Mouse (Mus musculus) liver, postnatal 0 days (tissue): ENCODE measurements around the gene Olfr340. TPM values are rescaled to one million over a fixed set of nuclear protein-coding genes. Genes with fewer than 3 reads are reported as not detected.
"Not testable (repeated sequence)": the region's sequence is repeated elsewhere in the genome, so short reads cannot be mapped to it uniquely, and the experiment has no call there.

ENCODE experiments used
- ATAC-seq: fragments of 200-750 bp; cut with Nextera tagmentation; 2 replicates; pipeline ENCODE4 v1.8.0; 2017; ENCODE audit warnings: mild to moderate bottlenecking, moderate library complexity
- DNase-seq: peaks from one replicate; pipeline ENCODE4 v3.0.0-alpha.2; 2016
- H3K27ac ChIP-seq: fragments of 300-500 bp; sonication (generic); 2 replicates; pipeline ENCODE4 v1.5.1; 2014; ENCODE audit warnings: antibody characterized with exemption, moderate library complexity, mild to moderate bottlenecking, low read depth
- H3K27me3 ChIP-seq: fragments of 300-500 bp; sonication (generic); 2 replicates; pipeline ENCODE4 v1.6.1; 2014; ENCODE audit warnings: low read length, control low read depth, mixed read lengths; ENCODE audit not compliant: insufficient read depth
- H3K36me3 ChIP-seq: fragments of 300-500 bp; sonication (generic); replicated peaks from 2 replicates; pipeline ENCODE4 v1.6.1; 2014; ENCODE audit warnings: mild to moderate bottlenecking, control low read depth, low read length, moderate library complexity, mixed read lengths; ENCODE audit not compliant: insufficient read depth
- H3K4me1 ChIP-seq: fragments of 300-500 bp; sonication (generic); 2 replicates; pipeline ENCODE4 v1.6.1; 2014; ENCODE audit warnings: antibody characterized with exemption, mild to moderate bottlenecking, control low read depth; ENCODE audit not compliant: insufficient read depth
- H3K4me2 ChIP-seq: fragments of 300-500 bp; sonication (generic); 2 replicates; pipeline ENCODE4 v1.6.1; 2014; ENCODE audit warnings: low read depth, mild to moderate bottlenecking, low read length, moderate library complexity, mixed read lengths
- H3K4me3 ChIP-seq: fragments of 300-500 bp; sonication (generic); 2 replicates; pipeline ENCODE4 v1.5.1; 2014; ENCODE audit warnings: low read depth, low read length
- H3K9ac ChIP-seq: fragments of 300-500 bp; sonication (generic); replicated peaks from 2 replicates; pipeline ENCODE4 v1.6.1; 2014; ENCODE audit warnings: mild to moderate bottlenecking, moderate library complexity
- H3K9me3 ChIP-seq: fragments of 300-500 bp; sonication (generic); 2 replicates; pipeline ENCODE4 v1.6.1; 2016; ENCODE audit warnings: mild to moderate bottlenecking, control low read depth, low read length, mixed read lengths
- CTCF ChIP-seq: sonication (generic); IDR thresholded peaks from 2 replicates; pipeline ENCODE4 v1.5.1; 2016; ENCODE audit warnings: antibody characterized with exemption, low read depth
- EP300 ChIP-seq: IDR thresholded peaks from 2 replicates; pipeline ENCODE4 v1.6.1; 2016; ENCODE audit warnings: antibody characterized with exemption, low read depth, mild to moderate bottlenecking
- WGBS: fragments of 180-500 bp; shearing (Covaris S2); extraction: QIAGEN DNeasy Blood & Tissue Kit; methylation state at CpG from one replicate; pipeline ENCODE4 v1.1.7; 2014; ENCODE audit not compliant: insufficient replicate concordance; 5-methylcytosine and 5-hydroxymethylcytosine counted together
- polyA plus RNA-seq: library from polyadenylated mRNA; unstranded; fragments of >200 nt; fragmentation: Nextera tagmentation; extraction: Ambion mirVana; gene quantifications from 2 replicates; pipeline ENCODE4 v1.2.1, GENCODE M21; 2015

The Olfr340 gene
- not detected in 2 replicates for polyA plus RNA-seq

DNA sequence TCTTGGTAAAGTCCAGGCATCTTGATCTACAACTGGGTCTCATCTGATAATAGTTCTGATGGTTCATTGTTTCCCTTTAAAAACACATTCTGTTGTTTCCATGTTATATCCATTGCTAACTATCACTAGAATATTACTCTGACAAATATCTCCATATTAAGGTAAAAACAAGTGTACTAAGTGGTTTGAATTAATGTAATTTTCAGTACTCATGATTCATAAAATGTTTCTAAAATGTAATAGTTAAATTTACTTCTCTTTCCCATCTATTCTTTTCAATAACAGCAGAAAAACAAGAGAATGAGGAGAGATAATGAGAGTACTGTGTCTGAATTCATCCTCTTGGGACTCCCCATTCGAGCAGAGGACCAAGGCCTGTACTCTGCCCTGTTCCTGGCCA is at the start of gene Olfr340:
Gene Olfr340 (plus strand): TSS at position 301 of the 400 bp plus-strand sequence.
- no peaks in the 10 kb centered on the region for H3K9me3 ChIP-seq
- no peaks in the 10 kb centered on the region for H3K36me3 ChIP-seq
- WGBS, result 41% methylated on average over 1 of the region's 1 CpGs
- no peak for DNase-seq
- no peak within 1 kb of the TSS for H3K4me3 ChIP-seq
- H3K4me2 ChIP-seq, result no peak within 1 kb of the TSS
- TF ChIP-seq CTCF, result no peak
- no peak for TF ChIP-seq EP300
- no peak within 1 kb of the TSS for H3K27ac ChIP-seq
- H3K27me3 ChIP-seq, result no peaks in the 10 kb centered on the region
- no peak within 1 kb of the TSS for H3K9ac ChIP-seq
- ATAC-seq, result no peak
- no peaks in the 10 kb centered on the region for H3K4me1 ChIP-seq

DNA sequence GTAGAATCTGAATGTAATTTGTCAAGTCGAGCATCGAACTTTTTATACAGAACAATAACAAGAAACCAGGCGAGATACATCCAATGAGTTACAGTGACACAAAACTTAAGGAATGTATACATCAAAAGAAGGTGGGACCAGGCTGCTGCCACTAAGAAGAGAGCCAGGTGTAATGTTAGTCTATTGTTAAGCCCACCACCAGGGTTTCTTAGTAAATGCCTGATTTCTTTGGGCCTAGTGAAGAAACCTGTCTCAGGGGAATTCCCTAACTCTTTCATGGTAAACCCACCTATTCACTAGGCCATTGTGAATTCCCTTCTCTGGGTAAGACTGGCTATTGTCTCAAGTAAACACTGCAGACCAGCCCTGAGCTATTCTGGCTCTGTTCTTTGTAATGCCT is 37.2 kb upstream of the Olfr340 start:
- H3K27ac ChIP-seq, H3K4me2 ChIP-seq, H3K4me1 ChIP-seq, DNase-seq, H3K36me3 ChIP-seq, H3K4me3 ChIP-seq, H3K9me3 ChIP-seq, ATAC-seq, H3K9ac ChIP-seq, H3K27me3 ChIP-seq: not testable (repeated sequence)
- WGBS, result 65% methylated on average over 3 of the region's 3 CpGs

DNA sequence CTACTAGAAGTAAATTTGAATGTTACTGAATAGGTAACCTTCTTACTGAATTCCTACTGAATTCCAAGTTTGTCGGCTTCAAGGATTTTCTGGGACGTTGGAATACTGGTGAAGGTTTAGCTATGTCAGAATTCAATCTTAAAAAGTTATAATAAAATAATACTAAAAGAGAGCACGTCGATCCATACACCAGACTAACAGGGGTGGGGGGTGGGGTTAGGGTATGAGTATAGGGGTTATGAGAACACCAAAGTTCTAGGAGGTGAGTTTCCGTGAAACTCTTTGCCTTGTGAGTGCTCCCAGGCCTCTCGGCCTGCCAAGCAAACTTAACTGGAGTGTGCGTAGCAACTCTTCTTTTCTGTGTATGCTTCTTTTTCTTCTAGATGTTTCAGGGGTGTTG is 36.8 kb upstream of the Olfr340 start:
- not testable (repeated sequence) for H3K4me2 ChIP-seq, ATAC-seq, H3K9ac ChIP-seq, H3K9me3 ChIP-seq, H3K4me1 ChIP-seq, DNase-seq, H3K27ac ChIP-seq, H3K36me3 ChIP-seq, H3K27me3 ChIP-seq, H3K4me3 ChIP-seq
- WGBS, result 77% methylated on average over 7 of the region's 7 CpGs

DNA sequence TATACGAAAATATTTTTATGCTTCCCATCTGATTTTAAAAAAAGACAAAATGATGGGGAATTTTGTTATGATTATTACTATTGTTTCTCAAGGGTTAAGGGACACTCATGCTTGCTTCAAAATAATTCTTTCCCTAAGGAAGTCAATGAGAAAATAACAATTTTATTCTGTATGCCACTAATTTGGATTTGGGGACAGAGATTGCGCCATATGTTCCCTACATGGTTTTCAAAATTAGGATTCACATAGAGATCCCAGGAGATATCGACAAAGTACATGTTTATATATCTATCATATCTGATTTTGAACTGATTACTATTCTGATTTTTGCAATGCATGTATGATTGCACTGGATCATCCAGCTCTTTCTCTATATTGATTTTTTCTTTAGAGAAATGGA is 33.7 kb upstream of the Olfr340 start, which contains the start of gene Olfr339:
Gene Olfr339 (plus strand): TSS at position 301 of the 400 bp plus-strand sequence.
- Histone ChIP-seq H3K9ac (no peak within 1 kb of the TSS), H3K4me2 (no peak within 1 kb of the TSS), H3K4me1 (no peaks in the 10 kb centered on the region), H3K27ac (no peak within 1 kb of the TSS), H3K4me3 (no peak within 1 kb of the TSS), H3K36me3 (no peaks in the 10 kb centered on the region), H3K9me3 (no peaks in the 10 kb centered on the region), H3K27me3 (no peaks in the 10 kb centered on the region)
- no peak for TF ChIP-seq CTCF
- TF ChIP-seq EP300, result no peak
- DNase-seq, result no peak
- 72% methylated on average over 3 of the region's 3 CpGs for WGBS
- ATAC-seq, result no peak

DNA sequence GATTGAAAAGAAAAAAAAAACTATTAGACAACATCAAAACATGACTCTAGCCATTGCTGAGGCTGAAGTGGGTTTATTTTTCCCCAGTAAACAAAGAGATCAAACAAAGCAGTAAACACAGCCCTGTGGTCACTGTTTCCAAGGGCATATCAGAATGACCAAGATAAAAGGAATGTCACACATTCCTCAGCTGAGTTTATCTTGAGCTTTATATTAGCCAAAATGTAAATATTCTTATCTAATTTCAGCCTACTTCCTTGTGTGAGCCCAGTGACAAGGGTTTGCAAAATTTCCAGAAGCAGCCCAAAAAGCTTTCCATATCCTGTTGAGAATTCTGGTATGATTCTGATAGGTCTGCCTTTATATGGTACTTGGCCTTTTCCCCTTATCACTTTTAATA is 21.2 kb downstream of the Olfr340 start:
- H3K9me3 ChIP-seq, result no peaks in the 10 kb centered on the region
- no peak for DNase-seq

DNA sequence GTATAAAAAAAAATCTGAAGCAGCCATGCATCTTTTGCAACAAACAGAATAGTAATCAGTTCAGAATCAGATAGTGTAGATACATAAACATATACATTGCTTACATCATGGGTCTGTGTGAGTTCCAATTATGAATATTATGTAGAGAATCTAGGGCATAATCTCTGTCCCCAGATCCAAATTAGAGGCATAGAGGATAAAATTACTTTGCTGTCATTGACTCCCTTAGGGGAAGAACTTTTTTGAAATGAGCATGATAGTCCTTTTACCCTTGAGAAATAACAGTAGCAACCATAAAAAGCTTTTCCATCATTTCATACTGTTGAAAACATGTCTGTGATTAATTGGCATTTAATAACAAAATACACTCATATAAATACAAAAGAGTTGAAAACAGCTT is 30.0 kb downstream of the Olfr340 start, which contains the start of gene Olfr341:
Gene Olfr341 (minus strand): TSS at position 101 of the 400 bp plus-strand sequence.
- H3K9me3 ChIP-seq, result no peaks in the 10 kb centered on the region
- ATAC-seq (no peak), DNase-seq (no peak)
- H3K4me3 ChIP-seq, result no peak within 1 kb of the TSS
- no peak within 1 kb of the TSS for H3K4me2 ChIP-seq
- H3K4me1 ChIP-seq, result no peaks in the 10 kb centered on the region
- H3K27ac ChIP-seq, result no peak within 1 kb of the TSS
- H3K27me3 ChIP-seq, result no peaks in the 10 kb centered on the region
- no peaks in the 10 kb centered on the region for H3K36me3 ChIP-seq
- no peak within 1 kb of the TSS for H3K9ac ChIP-seq
- TF ChIP-seq EP300 (no peak), CTCF (no peak)

More for the DNA sequence above, 21.2 kb downstream of the Olfr340 start:
- Histone ChIP-seq H3K36me3 (no peaks in the 10 kb centered on the region), H3K4me1 (no peaks in the 10 kb centered on the region), H3K9ac (no peak overlapping the region), H3K4me3 (no peak overlapping the region), H3K4me2 (no peak overlapping the region), H3K27me3 (no peaks in the 10 kb centered on the region), H3K27ac (no peak overlapping the region)
- no peak for TF ChIP-seq EP300
- no peak for TF ChIP-seq CTCF
- no peak for ATAC-seq

Other genes with a start within 250 kb of the Olfr340 start
- 24.7 and 25.3 TPM in 2 replicates for gene Ptgs1, start 222.2 kb upstream of the Olfr340 start, polyA plus RNA-seq
- gene Olfr338, start 79.1 kb upstream of the Olfr340 start, polyA plus RNA-seq, result not detected in 2 replicates
- gene Olfr339, start 33.6 kb upstream of the Olfr340 start, polyA plus RNA-seq, result not detected in 2 replicates
- not detected in 2 replicates for gene Olfr341, start 29.9 kb downstream of the Olfr340 start, polyA plus RNA-seq
- gene Olfr342, start 72.4 kb downstream of the Olfr340 start, polyA plus RNA-seq, result not detected in 2 replicates
- gene Olfr344, start 114.1 kb downstream of the Olfr340 start, polyA plus RNA-seq, result not detected in 2 replicates
- gene Olfr345, start 187.5 kb downstream of the Olfr340 start, polyA plus RNA-seq, result not detected in 2 replicates
- not detected in 2 replicates for gene Olfr346, start 233.2 kb downstream of the Olfr340 start, polyA plus RNA-seq